Mouse (Mus musculus): ENCODE data around the gene Gm12355.

Gene Gm12355

GRCm38 (mm10) chr11:98603953-98604352 lies 21.5 kb downstream of the Gm12355 start:
- in situ Hi-C loops (cut with MseI, MboI), result loop anchor here in 1 of 2 experiments (10.0 kb wide), 1 partner anchor 51 kb away; no protein-coding TSS in a partner anchor

GRCm38 (mm10) chr11:98602090-98602690 lies 23.3 kb downstream of the Gm12355 start:
- in situ Hi-C loops (cut with MseI, MboI), result loop anchor here in 1 of 2 experiments (10.0 kb wide), 1 partner anchor 53 kb away; no protein-coding TSS in a partner anchor

- in situ Hi-C loops (cut with MseI, MboI), result no loop called here
Observed at GRCm38 (mm10) chr11:98599291-98599690, 26.2 kb downstream of the Gm12355 start.

GRCm38 (mm10) chr11:98598851-98599290 lies 26.6 kb downstream of the Gm12355 start:
- in situ Hi-C loops (cut with MseI, MboI), result no loop called here

GRCm38 (mm10) chr11:98597991-98598390 lies 27.5 kb downstream of the Gm12355 start, which contains the start of gene Lrrc3c:
Gene Lrrc3c (plus strand): TSS chr11:98598291.
- in situ Hi-C loops (cut with MseI, MboI), result no loop called here

GRCm38 (mm10) chr11:98597363-98597762 lies 28.1 kb downstream of the Gm12355 start:
- in situ Hi-C loops (cut with MseI, MboI), result no loop called here

- in situ Hi-C loops (cut with MseI, MboI), result no loop called here
Observed at GRCm38 (mm10) chr11:98595955-98596354, 29.5 kb downstream of the Gm12355 start.

GRCm38 (mm10) chr11:98595473-98595872 lies 30.0 kb downstream of the Gm12355 start:
- in situ Hi-C loops (cut with MseI, MboI), result no loop called here

GRCm38 (mm10) chr11:98595021-98595420 lies 30.4 kb downstream of the Gm12355 start:
- in situ Hi-C loops (cut with MseI, MboI), result no loop called here

- in situ Hi-C loops (cut with MseI, MboI), result loop anchor here in 1 of 2 experiments (5.0 kb wide), 1 partner anchor 33 kb away; no protein-coding TSS in a partner anchor
Observed at GRCm38 (mm10) chr11:98590548-98591445, 34.7 kb downstream of the Gm12355 start.

- in situ Hi-C loops (cut with MseI, MboI), result no loop called here
Observed at GRCm38 (mm10) chr11:98589306-98589705, 36.2 kb downstream of the Gm12355 start.

GRCm38 (mm10) chr11:98588833-98589281 lies 36.6 kb downstream of the Gm12355 start:
- in situ Hi-C loops (cut with MseI, MboI), result no loop called here

- in situ Hi-C loops (cut with MseI, MboI), result no loop called here
Observed at GRCm38 (mm10) chr11:98587684-98588546, 37.5 kb downstream of the Gm12355 start.

- in situ Hi-C loops (cut with MseI, MboI), result no loop called here
Observed at GRCm38 (mm10) chr11:98586892-98587563, 38.4 kb downstream of the Gm12355 start, which contains the start of gene Ormdl3. Gene Ormdl3 (minus strand): TSS chr11:98587368.

GRCm38 (mm10) chr11:98586087-98586891 lies 39.2 kb downstream of the Gm12355 start:
- in situ Hi-C loops (cut with MseI, MboI), result no loop called here

GRCm38 (mm10) chr11:98584629-98585177 lies 40.8 kb downstream of the Gm12355 start:
- in situ Hi-C loops (cut with MseI, MboI), result no loop called here

- in situ Hi-C loops (cut with MseI, MboI), result no loop called here
Observed at GRCm38 (mm10) chr11:98584146-98584545, 41.3 kb downstream of the Gm12355 start.

GRCm38 (mm10) chr11:98583571-98583970 lies 41.9 kb downstream of the Gm12355 start:
- in situ Hi-C loops (cut with MseI, MboI), result no loop called here

- in situ Hi-C loops (cut with MseI, MboI), result no loop called here
Observed at GRCm38 (mm10) chr11:98583265-98583552, 42.3 kb downstream of the Gm12355 start.

All from mouse trophoblast stem cell (cell line).